Mouse (Mus musculus) left cerebral cortex, postnatal 36 days (tissue): ENCODE measurements at regions not wholly inside any gene's neighbourhood (a gene's known extent, or its start where the extent isn't known, plus 50 kb on each side); places are given as distances from the start of the nearest gene placed in this dataset.
"Not testable (repeated sequence)": the region's sequence is repeated elsewhere in the genome, so short reads cannot be mapped to it uniquely, and the experiment has no call there.

Source experiments
- DNase-seq, 2 experiments: peaks; one replicate each; pipeline ENCODE4 v3.0.0; 2021 to 2022; ENCODE audit warnings: low spot score in 2 of 2, mixed read lengths in 1 of 2
- intact Hi-C: fragments of 180-260 bp; cut with DNase I; formaldehyde crosslinking; loops from one replicate; pipeline ENCODE4 v1.15.1; 2025

DNA sequence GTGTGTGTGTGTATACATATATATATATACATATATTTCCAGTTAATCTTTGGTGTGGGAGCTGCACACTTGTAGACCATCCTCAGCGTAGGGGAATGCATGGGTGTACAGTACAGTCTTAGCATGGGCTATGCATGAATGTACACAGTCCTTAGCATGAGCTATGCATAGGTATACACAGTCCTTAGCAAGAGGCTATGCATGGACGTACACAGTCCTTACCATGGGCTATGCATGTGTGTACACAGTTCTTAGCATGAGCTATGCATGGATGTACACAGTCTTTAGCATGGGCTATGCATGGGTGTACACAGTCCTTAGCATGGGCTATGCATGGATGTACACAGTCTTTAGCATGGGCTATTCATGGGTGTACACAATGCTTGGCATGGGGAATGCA lies 70.5 kb downstream of the Rchy1 start:
- intact Hi-C loops = no loop called here
- no peak for DNase-seq

DNA sequence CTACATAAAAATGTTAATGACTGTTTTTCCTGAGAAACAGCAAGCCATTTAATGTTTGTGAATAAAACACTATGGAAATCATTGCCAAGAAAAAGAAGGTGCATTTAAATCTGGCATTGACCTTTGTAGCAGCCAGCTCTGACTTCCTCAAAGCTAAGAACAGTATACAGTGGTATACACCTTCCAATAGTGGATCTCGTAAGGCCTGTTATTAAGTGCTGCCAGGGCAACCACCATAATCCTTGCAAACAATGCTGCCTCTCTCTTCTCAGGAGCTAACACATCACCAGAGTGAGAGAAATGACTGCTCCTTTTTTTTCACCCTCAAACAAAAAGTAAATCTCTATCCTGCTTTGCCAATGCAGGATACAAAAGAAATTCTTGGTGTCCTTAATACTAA lies 81.1 kb downstream of the Rchy1 start:
- no peak for DNase-seq
- intact Hi-C loops = no loop called here

DNA sequence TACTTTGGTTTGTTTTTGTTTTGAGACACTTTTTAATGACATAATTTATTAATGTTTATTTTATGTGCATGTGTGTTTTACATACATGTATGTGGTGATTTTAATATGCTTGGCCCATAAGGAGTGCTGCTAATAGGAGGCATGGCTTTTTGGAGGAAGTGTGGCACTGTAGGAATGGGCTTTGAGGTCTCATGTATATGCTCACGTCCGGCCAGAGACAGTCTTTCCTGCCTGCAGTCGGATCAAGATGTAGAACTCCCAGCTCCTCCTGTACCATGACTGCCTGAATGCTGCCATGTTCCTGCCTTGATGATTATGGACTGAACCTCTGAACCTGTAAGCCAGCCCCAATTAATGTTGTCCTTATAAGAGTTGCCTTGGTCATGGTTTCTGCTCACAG lies 82.6 kb downstream of the Rchy1 start:
- DNase-seq = no peak
- intact Hi-C loops = no loop called here

DNA sequence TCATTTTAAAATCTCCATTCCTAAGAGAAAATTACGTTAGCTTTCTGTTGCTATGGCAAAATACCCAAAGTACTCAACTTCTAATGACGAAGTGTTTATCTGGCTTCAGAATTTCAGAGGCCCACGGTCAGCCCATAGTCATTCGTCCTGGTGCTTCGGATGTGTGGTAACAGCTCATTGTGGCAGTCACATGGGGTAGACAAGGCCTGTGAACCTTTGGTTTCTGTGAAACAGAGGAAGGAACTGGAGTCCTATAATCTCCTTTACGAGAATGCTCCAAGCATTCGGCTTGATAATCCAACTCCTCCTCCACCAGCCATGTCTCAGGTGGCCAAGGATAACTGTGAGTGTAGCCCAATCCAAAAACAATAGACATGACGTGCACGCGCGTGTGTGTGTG lies 84.2 kb downstream of the Rchy1 start:
- no peak for DNase-seq
- intact Hi-C loops = no loop called here

DNA sequence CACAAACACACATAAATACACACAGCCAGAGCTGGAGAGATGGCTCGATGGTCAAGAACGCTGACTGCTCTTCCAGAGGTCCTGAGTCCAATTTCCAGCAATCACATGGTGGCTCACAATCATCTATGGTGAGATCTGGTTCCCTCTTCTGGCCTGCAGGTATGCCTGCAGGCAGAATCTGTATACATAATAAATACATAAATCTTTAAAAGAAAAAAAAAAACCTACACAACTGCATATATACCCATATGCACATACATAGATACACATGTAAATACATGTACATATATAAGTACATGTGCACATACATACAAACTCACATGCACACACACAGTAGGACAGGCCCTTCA lies 86.2 kb downstream of the Rchy1 start:
- intact Hi-C loops = no loop called here
- no peak for DNase-seq

DNA sequence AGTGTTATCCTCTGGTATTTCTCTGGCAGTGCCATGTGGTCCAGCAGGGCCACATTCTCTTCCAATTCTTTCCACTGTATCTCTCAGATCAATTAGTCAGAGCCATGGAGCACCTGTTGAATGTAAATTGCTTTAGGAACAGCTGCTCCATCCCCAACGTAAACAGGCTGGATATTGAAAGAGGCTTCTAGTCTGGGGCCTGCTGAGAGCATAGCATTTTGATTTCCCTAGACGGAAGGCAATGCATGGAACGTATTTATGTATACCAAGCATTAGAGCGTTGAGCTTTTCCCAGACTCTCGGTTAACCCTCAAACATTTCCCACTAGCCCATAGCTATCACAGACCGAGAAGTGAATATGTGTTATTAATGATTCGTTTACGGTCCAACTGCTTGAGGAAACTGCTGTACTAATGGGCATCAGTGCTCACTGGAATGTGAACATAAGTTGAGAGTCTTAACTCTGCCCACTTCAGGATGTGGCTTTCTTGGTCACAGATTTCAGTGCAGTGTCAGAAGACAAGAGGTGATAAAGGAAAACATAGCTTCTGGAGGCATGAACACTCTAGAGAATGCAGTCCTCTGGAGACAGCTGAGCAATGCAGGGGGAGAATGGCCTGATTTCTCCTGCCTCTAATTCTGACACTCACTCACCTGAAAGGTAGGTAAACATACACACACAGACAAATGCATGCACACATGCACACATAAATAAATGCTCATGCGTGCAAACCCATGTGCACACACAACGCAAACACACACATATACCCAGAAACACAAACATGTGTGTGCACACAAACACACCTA lies 86.8 kb downstream of the Rchy1 start:
- no peak for DNase-seq
- intact Hi-C loops = no loop called here

DNA sequence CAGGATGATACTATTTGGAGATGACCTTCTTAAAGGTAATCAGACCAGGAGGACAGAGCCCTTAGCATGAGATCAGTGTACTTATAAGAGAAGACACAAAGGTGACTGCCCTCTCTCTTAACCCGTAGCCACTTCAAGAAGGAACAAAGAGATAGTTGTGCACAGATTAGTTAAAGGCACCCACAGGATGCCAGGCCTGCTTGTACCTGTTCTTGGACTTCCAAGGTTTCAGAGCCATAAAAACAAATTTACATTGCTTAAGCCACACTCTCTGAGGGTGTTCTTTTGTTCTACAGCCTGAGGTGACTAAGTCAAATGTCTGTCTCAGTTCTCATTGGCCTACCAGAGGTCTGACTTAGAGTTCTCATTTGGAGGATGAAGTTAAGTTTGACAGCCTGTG lies 90.1 kb downstream of the Rchy1 start:
- intact Hi-C loops = no loop called here
- DNase-seq = no peak

DNA sequence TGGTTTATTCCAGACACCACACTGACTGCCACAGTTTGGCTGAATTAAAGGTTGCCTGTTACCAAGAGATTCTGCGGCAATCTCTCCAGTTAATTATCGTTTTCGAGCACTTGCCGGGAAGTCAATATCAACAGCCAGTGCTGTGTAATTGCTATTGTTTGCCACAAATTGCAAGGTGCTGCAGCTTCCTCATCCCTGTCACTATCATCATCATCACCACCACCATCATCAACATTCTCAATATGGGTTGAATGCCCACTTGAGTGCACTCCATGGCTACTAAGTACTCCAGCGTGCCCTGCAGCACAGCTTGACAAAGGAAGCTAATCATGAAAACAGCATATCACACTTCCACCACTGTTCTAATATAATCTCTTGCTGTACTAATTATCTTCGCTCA lies 93.1 kb downstream of the Rchy1 start:
- intact Hi-C loops = no loop called here
- DNase-seq = no peak

DNA sequence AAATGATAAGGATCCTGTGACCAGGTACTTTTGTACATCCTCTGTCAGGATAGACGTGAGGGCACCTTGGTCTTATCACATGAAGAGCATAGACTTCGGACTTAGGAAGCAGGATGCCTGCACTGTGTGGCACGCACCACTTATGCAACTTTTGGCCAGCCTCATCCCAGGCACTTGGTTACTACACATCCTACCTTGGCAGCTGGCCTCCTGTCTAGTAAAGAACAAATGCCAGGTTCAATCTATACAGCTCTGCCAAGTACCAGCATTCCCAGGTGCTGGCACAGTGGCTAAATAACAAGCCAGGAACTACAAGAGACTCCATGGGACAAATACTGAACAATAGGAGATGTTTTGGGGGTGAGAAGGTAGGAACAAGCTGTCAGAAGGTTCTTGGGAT lies 96.7 kb downstream of the Rchy1 start:
- DNase-seq = no peak
- intact Hi-C loops = no loop called here

DNA sequence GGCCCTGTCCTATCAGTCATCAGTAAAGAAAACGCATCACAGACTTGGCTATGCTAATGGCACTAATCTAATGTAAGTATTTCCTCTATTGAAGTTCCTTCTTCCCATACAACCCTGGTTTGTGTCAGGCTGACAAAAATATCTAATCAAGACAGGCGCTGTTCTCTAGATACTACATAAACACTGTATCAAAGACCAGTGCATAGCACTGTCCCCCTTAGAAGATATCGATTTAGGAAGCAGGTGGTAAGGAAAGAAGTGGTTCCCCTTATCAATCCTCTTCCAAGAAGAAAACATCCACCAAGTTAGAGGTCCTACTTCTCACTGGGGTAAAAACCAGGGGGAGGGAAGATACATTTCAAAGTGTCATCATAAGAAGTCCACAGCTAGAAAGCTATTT lies 97.5 kb downstream of the Rchy1 start:
- intact Hi-C loops = no loop called here
- DNase-seq = no peak

DNA sequence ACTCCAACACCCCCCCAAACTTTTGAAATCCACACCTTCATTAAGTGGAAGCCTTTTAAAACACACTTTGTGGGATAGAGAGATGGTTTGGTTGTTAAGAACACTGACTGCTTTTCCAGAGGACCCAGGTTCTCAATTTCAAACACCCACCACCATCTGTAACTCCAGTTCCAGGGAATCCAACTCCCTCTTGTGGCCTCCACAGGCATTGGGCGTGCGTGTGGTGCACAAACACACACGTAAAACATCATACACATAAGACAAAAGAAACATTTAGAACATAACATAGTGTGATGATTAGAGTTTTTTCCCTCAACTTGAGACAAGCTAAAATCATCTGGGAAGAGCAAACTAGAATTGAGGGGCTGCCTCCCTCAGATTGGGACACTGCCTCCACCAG lies 100.0 kb downstream of the Rchy1 start:
- intact Hi-C loops = loop anchor here (5.0 kb wide), 2 partner anchors 346 to 396 kb away; partner anchors contain the start of gene Parm1
- no peak for DNase-seq

DNA sequence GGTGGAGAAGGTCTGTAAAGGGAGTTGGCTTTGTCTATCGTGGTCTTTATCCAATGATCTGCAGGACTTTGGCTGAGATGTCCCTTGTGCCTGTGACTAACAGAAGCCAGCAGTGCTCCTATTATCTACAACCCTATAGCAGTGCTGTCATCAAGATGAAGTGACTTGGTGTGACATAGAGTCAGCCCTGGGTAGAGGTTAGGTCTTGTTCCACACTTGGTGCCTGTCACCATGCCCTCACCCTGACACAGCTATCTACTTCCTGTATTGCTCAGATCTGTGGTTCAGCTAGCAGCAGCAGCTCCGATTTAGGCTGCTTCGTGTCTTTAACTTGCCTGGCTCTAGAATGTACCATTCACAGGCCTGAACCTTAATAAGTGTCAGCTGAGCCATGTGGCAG lies 100.6 kb downstream of the Rchy1 start:
- no peak for DNase-seq
- intact Hi-C loops = loop anchor here (5.0 kb wide), 2 partner anchors 345 to 395 kb away; partner anchors contain the start of gene Parm1

DNA sequence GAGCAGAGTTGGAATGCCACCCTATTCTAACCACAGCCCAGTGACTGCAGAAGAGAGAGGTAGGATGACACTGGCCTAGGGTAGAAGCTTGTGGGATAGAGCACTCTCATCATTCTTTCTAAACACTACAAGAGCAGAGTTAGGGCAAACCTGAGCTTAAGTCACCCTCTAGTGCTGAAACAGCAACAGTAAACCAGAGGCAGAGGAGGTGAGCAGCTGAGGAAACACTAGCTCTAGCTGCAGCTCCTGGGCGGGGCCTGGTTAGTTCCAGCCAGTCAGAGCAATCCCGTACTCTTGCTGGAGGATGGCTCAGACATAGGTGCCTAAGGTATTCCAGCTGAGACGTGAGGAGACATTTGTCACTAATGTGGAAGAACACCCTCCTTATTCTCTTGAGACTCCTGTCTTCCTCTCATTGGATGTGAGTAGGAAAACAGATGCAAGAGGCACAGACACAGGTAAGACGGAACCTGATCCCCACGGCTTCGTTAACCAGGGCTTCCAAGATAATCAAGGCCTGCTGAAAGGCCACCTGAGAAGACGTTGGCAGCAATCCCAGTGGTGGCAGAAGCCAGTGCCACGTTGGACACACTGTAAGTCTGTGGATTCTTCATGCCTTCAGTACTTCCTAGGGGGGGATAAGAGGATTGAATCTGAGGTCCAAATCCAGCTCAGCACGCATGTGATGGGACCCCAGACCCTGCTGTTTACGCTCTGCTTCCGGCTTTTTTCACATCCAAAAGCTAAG lies 101.3 kb downstream of the Rchy1 start:
- DNase-seq = peak; percentile 14 to 30
- intact Hi-C loops = loop anchor here (5.0 kb wide), 2 partner anchors 344 to 394 kb away; partner anchors contain the start of gene Parm1

DNA sequence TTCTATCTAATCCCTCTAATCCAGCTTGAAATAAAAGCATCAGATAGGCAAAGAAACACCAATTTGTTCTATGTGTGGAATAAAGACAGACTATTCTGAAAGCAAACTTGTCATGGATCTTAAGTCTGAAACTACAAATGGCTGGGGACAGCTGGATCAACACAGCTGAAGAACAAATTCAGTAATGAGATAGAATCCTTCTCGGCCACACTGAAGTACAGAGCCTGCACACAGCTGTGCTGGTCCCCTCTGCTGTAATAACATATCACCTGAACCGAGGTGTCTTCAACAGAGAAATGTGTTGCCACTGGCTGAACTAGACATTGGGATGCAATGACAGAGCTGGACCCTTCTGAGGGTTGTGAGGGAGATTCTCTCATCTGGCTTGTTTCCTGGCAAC lies 102.4 kb downstream of the Rchy1 start:
- no peak for DNase-seq
- intact Hi-C loops = loop anchor here (5.0 kb wide), 2 partner anchors 343 to 393 kb away; partner anchors contain the start of gene Parm1

DNA sequence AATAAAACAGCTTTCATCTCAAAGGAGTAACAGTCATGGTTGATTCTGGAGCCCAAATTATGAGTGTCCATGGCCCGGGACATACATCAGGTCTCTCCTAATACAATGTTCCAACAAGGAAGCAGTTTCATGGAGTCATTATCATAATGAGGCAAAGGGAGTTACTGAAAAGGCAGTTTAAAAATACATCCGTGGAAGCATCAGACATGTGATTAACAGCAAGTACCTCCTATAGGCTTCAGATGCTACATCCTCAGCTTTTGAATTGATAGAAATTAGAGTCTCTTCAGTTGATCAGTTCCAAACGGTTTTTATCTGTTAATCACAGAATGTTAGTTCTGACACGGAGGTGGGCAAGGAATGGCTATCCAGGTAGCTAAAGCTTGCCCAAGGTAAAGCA lies 110.5 kb downstream of the Rchy1 start:
- intact Hi-C loops = no loop called here
- no peak for DNase-seq

DNA sequence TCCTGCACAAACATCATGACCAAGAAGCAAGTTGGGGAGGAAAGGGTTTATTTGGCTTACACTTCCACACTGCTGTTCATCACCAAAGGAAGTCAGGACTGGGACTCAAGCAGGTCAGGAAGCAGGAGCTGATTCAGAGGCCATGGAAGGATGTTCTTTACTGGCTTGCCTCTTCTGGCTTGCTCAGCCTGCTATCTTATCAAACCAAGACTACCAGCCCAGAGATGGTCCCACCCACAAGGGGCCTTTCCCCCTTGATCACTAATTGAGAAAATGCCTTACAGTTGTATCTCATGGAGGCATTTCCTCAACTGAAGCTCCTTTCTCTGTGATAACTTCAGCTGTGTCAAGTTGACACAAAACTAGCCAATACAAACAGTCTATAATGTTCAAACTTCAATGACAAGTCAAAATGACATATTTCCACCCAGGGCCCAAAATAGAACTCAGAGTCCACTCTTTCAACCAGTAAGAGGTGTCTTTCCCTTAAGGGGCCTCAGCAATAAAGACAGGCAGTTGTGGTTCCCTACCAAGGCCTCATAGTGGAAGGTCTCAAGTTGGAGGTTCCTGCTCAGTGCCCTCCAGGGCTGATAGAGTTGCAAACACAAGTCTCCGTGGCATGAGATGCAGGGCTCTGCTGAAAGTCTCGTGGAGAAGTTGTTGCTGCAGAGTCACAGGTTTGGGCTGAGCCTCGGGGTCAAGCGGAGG lies 111.9 kb downstream of the Rchy1 start:
- intact Hi-C loops, DNase-seq: not testable (repeated sequence)

DNA sequence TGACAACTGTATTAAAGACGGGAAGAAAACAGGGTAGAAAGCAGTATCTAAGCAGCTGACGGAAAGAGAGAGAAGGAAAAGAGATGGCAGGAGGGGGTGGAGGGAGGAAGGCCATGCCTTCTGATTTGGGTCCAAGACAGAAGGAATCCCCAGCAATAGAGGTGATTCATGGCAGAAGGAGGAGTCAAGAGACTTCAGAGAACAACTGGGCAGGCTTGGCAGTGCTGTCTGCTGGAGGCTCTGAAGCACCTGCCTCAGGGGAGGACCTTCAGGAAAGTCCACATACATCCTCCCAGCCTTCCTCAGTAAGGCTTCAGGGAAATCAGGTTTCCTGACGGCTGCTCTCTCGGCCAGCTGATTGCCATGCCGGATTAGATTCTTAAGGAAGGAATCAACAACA lies 112.4 kb downstream of the Rchy1 start:
- intact Hi-C loops = no loop called here

DNA sequence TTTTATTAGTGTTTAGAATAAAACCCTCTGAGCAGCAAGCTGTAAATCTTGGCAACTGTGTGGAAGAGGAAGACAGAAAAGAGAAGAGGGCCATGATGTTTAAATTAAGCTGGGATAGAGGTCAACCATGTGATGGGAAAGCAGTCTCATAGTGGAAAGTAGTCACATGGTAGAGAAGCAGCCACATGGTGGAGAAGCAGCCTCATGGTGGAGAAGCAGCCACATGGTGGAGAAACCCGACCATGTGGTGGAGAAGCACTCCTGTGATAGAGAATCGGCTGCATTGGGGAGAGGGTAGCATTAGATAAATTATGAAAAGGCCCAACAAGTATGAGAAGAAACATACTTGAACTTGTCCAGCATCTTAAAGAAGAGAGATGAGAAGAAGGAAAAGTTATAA lies 113.3 kb downstream of the Rchy1 start:
- no peak for DNase-seq
- intact Hi-C loops = no loop called here

More for the DNA sequence above, 112.4 kb downstream of the Rchy1 start:
- no peak for DNase-seq

DNA sequence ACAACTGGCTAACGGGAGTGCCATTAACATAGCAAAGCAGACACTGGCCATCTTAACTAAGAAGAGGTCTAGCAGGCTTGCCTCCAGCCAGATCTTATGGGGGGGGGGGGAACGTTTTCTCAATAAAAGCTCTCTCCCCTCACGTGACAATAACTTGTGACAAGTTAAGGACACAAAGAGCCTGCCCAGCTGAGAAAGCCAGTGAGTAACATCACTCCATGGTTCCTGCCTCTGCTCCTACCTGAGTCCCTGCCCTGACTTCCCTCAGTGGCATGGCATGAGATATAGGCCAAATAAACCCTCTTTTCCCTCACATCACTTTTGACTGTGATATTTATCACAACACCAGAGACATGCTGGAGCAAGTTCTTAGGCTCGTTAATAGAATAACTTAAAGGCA lies 113.8 kb downstream of the Rchy1 start:
- intact Hi-C loops = no loop called here
- DNase-seq = no peak

DNA sequence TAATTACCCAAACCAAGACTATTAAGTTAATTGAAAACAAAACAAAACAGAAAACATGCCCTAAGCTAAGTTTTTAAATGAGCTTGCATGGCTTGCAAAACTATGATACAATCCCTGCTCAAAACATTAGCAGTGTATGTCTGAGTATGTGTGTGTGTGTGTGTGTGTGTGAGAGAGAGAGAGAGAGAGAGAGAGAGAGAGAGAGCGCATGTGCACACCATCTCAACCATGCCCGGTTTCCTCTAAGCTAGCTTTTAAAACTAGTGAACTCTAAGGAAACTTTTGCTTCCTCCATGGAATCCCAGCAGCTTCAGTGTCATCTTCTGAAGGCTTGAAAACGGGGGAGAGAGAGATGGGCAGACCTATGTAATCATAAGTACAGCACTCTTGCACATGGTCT lies 114.3 kb downstream of the Rchy1 start:
- no peak for DNase-seq
- intact Hi-C loops = no loop called here

DNA sequence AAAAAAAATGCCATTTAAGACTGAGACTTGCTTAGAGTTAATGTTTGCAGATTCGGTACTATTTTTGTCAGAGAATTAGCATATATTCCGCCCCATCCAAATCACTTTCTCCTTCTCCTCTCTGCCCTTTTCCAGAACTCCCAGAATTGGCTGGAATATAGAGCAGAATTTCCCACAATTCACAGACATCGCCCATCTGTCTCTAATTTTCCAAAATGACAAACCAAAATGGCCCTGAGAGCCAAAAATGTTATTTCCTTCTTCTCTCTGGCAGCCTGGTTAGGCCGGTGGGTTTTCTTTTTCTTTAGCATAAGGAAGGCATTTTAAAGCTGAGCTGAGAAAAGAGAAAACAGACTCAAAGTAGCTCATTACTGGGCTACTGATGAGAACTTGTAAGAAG lies 119.8 kb downstream of the Rchy1 start:
- DNase-seq = no peak
- intact Hi-C loops = no loop called here
